Mouse (Mus musculus): ENCODE data around the gene Mrgprf. TPM values are rescaled to one million over a fixed set of nuclear protein-coding genes. Genes with fewer than 3 reads are reported as not detected.

Mrgprf gene
- total RNA-seq, 2 experiments from 2014 or later = 0.88 to 1.1 TPM

DNA sequence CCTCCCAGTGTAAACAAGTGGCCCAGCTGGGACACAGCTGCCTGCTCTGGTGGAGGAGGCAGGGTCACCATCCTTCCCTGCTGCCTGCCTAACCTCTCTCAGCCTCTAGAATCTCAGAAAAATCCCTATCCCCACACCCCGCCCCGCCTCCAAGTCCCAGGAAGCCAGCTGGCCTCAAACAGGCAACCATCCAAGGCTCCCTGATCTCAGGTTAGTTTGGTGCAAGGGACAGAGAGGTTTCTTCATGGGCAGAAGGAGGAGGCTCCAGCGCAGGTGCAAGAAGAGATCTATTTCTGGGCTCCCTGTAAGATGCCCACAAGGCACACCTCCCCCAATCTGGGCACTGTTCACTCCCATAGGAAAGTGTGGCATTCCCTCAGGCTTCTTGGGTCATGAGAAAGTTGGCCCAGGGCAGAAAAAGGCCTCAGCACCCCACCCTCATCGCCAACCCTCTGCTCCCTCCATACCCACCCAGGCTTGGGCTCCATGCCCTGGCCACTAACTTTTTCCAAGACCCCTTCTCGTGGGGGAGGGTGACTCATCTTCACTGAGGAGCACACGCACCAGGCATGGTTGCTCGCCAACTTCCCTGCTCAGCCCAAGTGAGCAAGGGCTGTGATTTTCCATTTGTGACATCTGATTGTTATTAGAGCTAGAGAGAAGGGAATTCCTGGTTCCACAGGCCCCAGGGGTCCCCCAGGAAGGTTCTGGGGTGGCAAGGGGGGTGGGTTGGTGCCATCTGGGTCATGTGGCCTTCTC lies 887 bp upstream of the Mrgprf start:
- DNase-seq (ENCODE audit: low spot score in 2 of 2) = no peak

DNA sequence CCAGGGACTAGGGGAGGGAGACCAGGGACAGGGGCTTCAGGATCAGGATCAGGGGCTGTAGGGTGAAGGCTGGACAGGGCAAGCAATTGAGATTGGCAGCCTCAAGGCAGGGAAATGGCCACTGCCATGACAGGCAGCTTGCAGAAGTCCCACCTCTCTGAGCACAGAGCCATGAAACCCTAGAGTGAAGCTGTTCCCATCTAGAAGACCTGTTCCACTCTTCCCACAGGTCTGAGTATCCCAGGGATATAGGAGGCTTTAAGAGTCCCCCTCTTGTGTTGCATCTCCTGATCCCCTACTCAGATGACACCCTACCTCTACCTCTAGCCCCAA lies 346 bp downstream of the Mrgprf start:
- no peak for DNase-seq (ENCODE audit: low spot score in 2 of 2)

GRCm38 (mm10) chr7:145301341-145302005 lies 845 bp downstream of the Mrgprf start:
- no peak for DNase-seq (ENCODE audit: low spot score in 2 of 2)

DNA sequence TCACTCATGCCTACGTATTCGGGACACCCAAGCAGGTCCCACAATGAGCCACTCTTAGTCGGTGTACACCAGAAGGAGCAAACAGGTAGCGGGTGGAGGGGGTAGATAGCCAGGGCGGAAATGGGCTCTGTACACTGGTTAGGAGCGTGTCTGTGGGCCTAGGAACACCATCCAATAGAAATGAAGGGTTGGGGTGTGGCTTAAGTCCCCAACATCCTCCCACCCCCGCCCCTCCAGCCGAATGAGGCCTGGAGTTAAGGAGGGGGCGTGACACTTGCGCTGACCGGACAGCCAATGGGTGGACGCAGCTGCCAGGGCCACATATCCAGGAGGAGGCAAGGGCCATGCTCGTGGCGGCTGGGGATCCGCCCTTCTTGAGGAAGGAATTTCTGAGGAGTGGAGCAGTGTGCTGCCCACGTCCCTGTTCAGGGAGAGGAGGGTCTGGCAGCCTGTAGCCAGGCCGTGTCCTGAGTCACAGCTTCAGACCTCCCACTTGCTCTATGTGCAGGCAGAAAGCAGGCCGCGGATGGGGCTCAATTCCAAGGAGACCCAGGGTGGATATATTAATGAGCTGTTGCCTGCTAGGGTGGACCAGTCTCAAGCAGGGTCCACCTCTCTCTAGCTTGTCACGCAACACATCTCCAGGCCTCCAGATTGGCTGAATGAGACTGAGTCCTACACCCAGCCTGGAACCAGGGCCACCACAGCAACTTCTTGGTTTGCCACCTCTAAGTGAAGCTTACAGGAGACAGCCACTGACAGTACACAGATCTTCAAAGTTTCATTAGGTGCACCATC lies 2.1 kb downstream of the Mrgprf start:
- no peak for DNase-seq (ENCODE audit: low spot score in 2 of 2)

GRCm38 (mm10) chr7:145304153-145304552 lies 3.5 kb downstream of the Mrgprf start:
- no peak for DNase-seq (ENCODE audit: low spot score in 2 of 2)

- no peak for DNase-seq (ENCODE audit: low spot score in 2 of 2)
Measured at GRCm38 (mm10) chr7:145307636-145308035, 7.0 kb downstream of the Mrgprf start.

DNA sequence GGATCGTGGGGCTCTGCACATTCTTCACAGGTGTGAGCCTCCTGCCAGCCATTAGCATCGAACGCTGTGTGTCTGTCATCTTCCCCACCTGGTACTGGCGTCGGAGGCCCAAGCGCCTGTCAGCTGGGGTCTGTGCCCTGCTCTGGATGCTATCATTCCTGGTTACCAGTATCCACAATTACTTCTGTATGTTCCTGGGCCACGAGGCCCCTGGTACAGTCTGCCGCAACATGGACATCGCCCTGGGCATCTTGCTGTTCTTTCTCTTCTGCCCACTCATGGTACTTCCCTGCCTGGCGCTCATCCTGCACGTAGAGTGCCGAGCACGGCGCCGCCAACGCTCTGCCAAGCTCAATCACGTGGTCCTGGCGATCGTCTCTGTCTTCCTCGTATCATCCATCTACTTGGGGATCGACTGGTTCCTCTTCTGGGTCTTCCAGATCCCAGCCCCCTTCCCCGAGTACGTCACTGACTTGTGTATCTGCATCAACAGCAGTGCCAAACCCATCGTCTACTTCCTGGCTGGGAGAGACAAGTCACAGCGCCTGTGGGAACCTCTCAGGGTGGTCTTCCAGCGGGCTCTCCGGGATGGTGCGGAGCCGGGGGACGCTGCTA lies 7.5 kb downstream of the Mrgprf start:
- peak in 1 of 2 experiments; percentile 25 for DNase-seq (ENCODE audit: low spot score in 2 of 2)

GRCm38 (mm10) chr7:145308866-145309265 lies 8.2 kb downstream of the Mrgprf start:
- DNase-seq (ENCODE audit: low spot score in 2 of 2) = no peak

DNA sequence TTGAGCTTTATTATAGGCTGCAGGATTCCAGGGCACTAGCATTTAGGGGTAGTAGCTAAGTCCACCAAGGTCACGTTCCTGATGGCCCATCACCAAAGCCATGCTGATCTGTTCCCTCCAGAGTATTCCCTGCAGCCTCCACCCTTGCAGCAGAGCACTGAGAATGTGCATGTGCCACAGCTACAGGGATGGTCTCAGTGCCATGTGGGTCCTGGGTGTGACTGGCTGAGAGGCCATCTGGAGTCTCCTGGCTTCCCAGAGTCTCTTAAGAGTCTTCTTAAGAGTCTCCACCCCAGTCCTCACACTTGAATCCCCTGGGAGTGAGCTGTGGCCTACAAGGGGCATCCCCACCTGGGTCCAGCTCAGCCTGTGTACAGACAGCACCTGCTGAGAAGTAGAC lies 9.2 kb downstream of the Mrgprf start:
- no peak for DNase-seq (ENCODE audit: low spot score in 2 of 2)

- no peak for DNase-seq (ENCODE audit: low spot score in 2 of 2)
Measured at GRCm38 (mm10) chr7:145310526-145310925, 9.9 kb downstream of the Mrgprf start.

- no peak for DNase-seq (ENCODE audit: low spot score in 2 of 2)
Measured at GRCm38 (mm10) chr7:145312137-145312536, 11.5 kb downstream of the Mrgprf start.

GRCm38 (mm10) chr7:145314785-145315411 lies 14.3 kb downstream of the Mrgprf start, which contains the start of gene Mrgprd:
Gene Mrgprd, plus strand, starts transcription at chr7:145314835.
- DNase-seq (ENCODE audit: low spot score in 2 of 2) = no peak

DNA sequence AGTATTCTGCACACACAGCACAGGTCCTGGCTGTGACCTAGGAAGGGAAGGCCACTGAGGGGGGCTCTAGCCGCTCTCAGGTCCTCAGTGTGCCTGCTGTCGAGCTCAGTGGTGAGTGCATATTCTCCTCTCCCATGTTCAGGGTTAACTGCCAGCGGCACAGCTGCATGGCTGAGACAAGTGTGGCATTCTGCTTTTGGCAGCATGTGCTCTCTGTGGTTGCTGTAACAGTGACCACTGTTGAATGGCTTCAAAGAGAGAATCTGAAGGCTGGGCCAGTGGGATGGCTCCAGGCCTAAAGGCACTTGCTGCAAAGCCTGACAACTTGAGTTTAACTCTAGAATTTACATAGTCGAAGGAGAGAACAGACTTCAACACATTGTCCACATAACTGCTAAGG lies 16.9 kb downstream of the Mrgprf start:
- DNase-seq (ENCODE audit: low spot score in 2 of 2) = peak in 1 of 2 experiments; percentile 52

- no peak for DNase-seq (ENCODE audit: low spot score in 2 of 2)
Measured at GRCm38 (mm10) chr7:145319481-145319880, 18.9 kb downstream of the Mrgprf start.

GRCm38 (mm10) chr7:145323607-145324006 lies 23.0 kb downstream of the Mrgprf start:
- DNase-seq (ENCODE audit: low spot score in 2 of 2) = no peak

DNA sequence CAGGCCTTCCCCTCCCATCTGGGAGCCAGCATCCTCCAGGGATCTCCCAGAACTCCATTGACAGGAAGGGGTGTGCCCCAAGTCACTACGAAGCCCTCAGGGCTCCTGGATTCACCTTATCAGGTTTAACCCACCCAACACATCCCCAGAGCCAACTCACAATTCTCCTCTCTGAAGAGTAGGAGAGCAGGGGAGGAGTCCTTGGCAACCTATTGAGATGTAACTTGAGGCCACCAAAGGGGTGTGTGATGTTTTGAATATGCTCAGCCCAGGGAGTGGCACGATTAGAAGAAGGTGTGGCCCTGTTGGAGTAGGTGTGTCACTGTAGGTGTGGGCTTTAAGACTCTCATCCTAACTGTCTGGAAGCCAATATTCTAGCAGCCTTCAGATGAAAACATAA lies 25.1 kb downstream of the Mrgprf start:
- DNase-seq (ENCODE audit: low spot score in 2 of 2) = no peak

DNA sequence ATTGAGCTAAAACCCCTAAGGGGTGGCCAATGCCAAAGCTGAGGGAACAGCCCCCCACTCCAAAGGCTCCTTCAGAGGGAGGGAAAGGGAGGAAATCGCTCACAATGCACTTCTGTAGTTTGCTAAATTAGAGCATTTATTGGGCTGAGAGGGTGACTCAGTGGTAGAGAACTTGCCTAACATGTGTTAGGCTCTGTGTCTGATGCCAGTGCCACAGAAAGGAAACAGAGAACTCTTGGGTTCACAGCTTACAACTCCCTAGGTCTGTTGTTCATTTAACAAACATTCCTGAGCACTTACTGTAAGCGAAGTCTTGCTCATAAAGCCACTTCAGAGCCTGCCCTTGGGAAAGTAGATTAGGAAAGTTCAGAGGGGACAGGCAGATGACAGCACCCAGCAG lies 29.4 kb downstream of the Mrgprf start:
- no peak for DNase-seq (ENCODE audit: low spot score in 2 of 2)

DNA sequence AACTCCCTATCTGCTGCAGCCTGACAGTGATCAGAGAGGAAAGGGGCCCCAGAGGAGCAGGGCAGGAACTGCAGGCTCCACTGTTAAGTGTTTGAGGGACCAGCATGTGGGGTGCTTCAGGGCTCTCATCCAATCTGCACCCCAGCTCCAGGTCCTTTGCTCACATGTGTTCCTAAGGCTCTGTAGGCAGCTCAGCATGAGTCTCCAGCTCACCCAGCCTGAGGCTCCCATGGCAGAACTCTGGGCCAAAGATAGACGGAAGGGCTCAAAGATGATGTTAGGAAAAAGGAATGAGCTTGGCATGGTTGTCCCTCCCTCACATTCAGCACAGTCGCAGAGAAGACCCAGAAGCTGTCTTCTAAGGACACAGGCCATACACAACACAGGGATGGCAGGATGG lies 30.0 kb downstream of the Mrgprf start:
- DNase-seq (ENCODE audit: low spot score in 2 of 2) = no peak

DNA sequence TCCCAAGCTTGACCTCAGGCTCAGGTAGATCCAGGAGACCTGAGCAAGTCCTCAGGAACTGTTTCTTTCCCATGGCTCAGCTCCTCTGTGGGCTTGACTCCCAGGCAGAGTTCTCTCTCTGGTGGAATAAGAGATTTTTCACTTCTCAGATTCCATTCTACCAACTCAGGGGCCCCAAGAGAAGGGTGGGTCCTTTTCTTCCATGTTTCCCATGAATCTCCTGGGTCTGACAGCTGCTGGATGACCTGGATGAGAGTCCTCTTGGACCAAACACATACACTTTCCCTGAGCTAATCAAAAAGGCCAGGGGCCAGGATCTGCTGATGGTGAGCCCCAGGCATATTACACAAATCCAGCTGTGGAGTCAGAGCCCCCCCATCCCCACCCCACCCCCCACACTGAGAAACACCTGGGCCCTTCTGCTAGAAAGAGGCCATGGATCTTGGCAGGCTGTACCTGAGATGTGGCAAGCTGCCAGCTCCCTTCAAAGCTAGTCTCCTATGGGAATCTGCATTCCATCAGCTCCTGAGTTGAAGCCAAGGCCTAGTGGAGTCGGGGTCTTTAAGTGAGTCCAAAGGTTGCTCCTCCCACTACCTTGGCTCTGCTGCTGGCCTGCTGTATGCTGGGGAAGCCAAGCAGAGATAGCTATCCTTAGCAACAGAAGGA lies 31.9 kb downstream of the Mrgprf start:
- DNase-seq (ENCODE audit: low spot score in 2 of 2) = no peak

DNA sequence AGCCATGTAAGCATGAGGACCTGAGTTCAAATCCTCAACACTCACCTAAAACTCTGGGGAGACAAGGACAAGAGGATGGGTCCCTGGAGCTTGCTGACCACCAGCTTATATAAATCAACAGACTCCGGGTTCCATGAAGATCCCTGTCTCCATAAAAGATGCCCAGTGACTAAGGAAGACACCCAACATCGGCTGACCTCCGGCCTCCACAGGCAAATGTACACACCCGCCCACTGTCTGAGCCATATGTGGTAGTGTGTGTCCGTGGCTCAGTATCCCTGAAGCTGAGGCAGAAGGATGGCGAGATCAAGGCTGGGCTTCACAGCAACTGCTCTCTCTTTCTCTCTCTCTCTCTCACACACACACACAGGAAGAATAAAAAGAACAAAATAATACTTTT lies 33.3 kb downstream of the Mrgprf start:
- DNase-seq (ENCODE audit: low spot score in 2 of 2) = no peak
